Mouse (Mus musculus) CH12.LX (cell line): ENCODE data around the gene Gm16253. TPM values are rescaled to one million over a fixed set of nuclear protein-coding genes. Genes with fewer than 3 reads are reported as not detected.

Experiments
- DNase-seq: peaks from one replicate; pipeline ENCODE4 v3.0.0-alpha.2; 2013; ENCODE audit errors: extremely low read depth
- H3K27ac ChIP-seq: 2 replicates; pipeline ENCODE4 v1.5.1; 2012; ENCODE audit warnings: low read depth, mild to moderate bottlenecking, control low read depth, moderate library complexity; ENCODE audit not compliant: insufficient read depth
- H3K27me3 ChIP-seq: replicated peaks from 2 replicates; pipeline ENCODE3; 2012; ENCODE audit warnings: inconsistent platforms
- H3K36me3 ChIP-seq, 2 experiments: replicated peaks in 1 of 2; 2 replicates each; pipeline versions ENCODE3 to v1.6.1; 2012; ENCODE audit warnings: inconsistent platforms in 1 of 2, low read length in 1 of 2, mild to moderate bottlenecking in 1 of 2, mixed read lengths in 1 of 2, moderate library complexity in 1 of 2; ENCODE audit not compliant: control insufficient read depth in 1 of 2, insufficient read depth in 1 of 2
- H3K4me1 ChIP-seq, 2 experiments: 2 replicates each; pipeline ENCODE4 v1.6.1; 2012; ENCODE audit warnings: inconsistent platforms in 1 of 2, moderate library complexity in 1 of 2; ENCODE audit not compliant: insufficient read depth in 2 of 2, control insufficient read depth in 1 of 2
- H3K4me2 ChIP-seq: 2 replicates; pipeline ENCODE4 v1.6.1; 2012; ENCODE audit warnings: low read depth, mild to moderate bottlenecking, control low read depth; ENCODE audit not compliant: poor library complexity, insufficient read depth, severe bottlenecking
- H3K4me3 ChIP-seq, 3 experiments: fragments of 150-350 bp in 1 of 3; sonication (generic) in 1 of 3; replicated peaks in 1 of 3; 2 replicates each; pipeline versions ENCODE3 to v1.5.1; 2011 to 2012; ENCODE audit warnings: low read depth in 2 of 3, low read length in 2 of 3, mild to moderate bottlenecking in 2 of 3, moderate library complexity in 2 of 3, control low read depth in 1 of 3, improper control_type of control experiment in 1 of 3, inconsistent platforms in 1 of 3, mixed read lengths in 1 of 3; ENCODE audit not compliant: poor library complexity in 1 of 3
- H3K79me2 ChIP-seq: replicated peaks from 2 replicates; pipeline ENCODE4 v1.6.1; 2012; ENCODE audit warnings: mild to moderate bottlenecking, moderate library complexity; ENCODE audit not compliant: control insufficient read depth, poor library complexity, insufficient read depth, severe bottlenecking; ENCODE audit errors: extremely low read depth
- H3K9ac ChIP-seq: 2 replicates; pipeline ENCODE4 v1.6.1; 2012; ENCODE audit warnings: low read depth, mild to moderate bottlenecking, control low read depth, moderate library complexity; ENCODE audit not compliant: insufficient read depth
- H3K9me3 ChIP-seq: replicated peaks from 2 replicates; pipeline ENCODE3; 2012; ENCODE audit warnings: low read length, inconsistent platforms, mixed read lengths
- CHD1 ChIP-seq: IDR thresholded peaks from 2 replicates; pipeline ENCODE4 v1.6.1; 2012; ENCODE audit warnings: low read depth, low read length, improper control_type of control experiment, inconsistent platforms
- CHD2 ChIP-seq: IDR thresholded peaks from 2 replicates; pipeline ENCODE4 v1.6.1; 2011; ENCODE audit warnings: low read length, improper control_type of control experiment
- ELF1 ChIP-seq: IDR thresholded peaks from 2 replicates; pipeline ENCODE4 v1.6.1; 2014; ENCODE audit warnings: low read depth, mild to moderate bottlenecking, inconsistent platforms, low read length, improper control_type of control experiment
- HCFC1 ChIP-seq: IDR thresholded peaks from 2 replicates; pipeline ENCODE4 v1.6.1; 2012; ENCODE audit warnings: low read depth, mild to moderate bottlenecking, inconsistent platforms, low read length, improper control_type of control experiment
- IRF4 ChIP-seq: IDR thresholded peaks from 2 replicates; pipeline ENCODE4 v1.6.1; 2014; ENCODE audit warnings: low read depth, mild to moderate bottlenecking, inconsistent platforms, low read length, improper control_type of control experiment
- JUND ChIP-seq: conservative IDR thresholded peaks from 2 replicates; pipeline ENCODE4 v1.6.1; 2011; ENCODE audit warnings: low read depth, low read length, improper control_type of control experiment
- KAT2A ChIP-seq: IDR thresholded peaks from 2 replicates; pipeline ENCODE4 v1.6.1; 2012; ENCODE audit warnings: low read length, improper control_type of control experiment, inconsistent platforms; ENCODE audit not compliant: insufficient replicate concordance
- MEF2A ChIP-seq: IDR thresholded peaks from 2 replicates; pipeline ENCODE4 v1.6.1; 2014; ENCODE audit warnings: low read depth, mild to moderate bottlenecking, inconsistent platforms, low read length, improper control_type of control experiment, borderline replicate concordance
- MXI1 ChIP-seq: IDR thresholded peaks from 2 replicates; pipeline ENCODE4 v1.6.1; 2011; ENCODE audit warnings: mild to moderate bottlenecking, low read depth, low read length, improper control_type of control experiment
- NELFE ChIP-seq: IDR thresholded peaks from 2 replicates; pipeline ENCODE4 v1.6.1; 2011; ENCODE audit warnings: low read depth, low read length, improper control_type of control experiment
- PAX5 ChIP-seq: IDR thresholded peaks from 2 replicates; pipeline ENCODE4 v1.6.1; 2012; ENCODE audit warnings: low read length, inconsistent platforms, mixed read lengths
- POLR2AphosphoS2 ChIP-seq: IDR thresholded peaks from 2 replicates; pipeline ENCODE4 v1.6.1; 2011; ENCODE audit warnings: low read depth, low read length, improper control_type of control experiment
- RCOR1 ChIP-seq: conservative IDR thresholded peaks from 2 replicates; pipeline ENCODE4 v1.6.1; 2012; ENCODE audit warnings: low read depth, mild to moderate bottlenecking, inconsistent platforms, low read length, improper control_type of control experiment
- SIN3A ChIP-seq: IDR thresholded peaks from 2 replicates; pipeline ENCODE4 v1.6.1; 2012; ENCODE audit warnings: low read length, improper control_type of control experiment, inconsistent platforms
- TBP ChIP-seq: conservative IDR thresholded peaks from 2 replicates; pipeline ENCODE4 v1.6.1; 2011; ENCODE audit warnings: low read depth, low read length, improper control_type of control experiment
- USF2 ChIP-seq: conservative IDR thresholded peaks from 2 replicates; pipeline ENCODE4 v1.6.1; 2011; ENCODE audit warnings: low read depth, low read length, improper control_type of control experiment
- ZC3H11A ChIP-seq: IDR thresholded peaks from 2 replicates; pipeline ENCODE4 v1.6.1; 2012; ENCODE audit warnings: low read depth, mild to moderate bottlenecking, inconsistent platforms, low read length, improper control_type of control experiment
- ZNF384 ChIP-seq: IDR thresholded peaks from 2 replicates; pipeline ENCODE4 v1.6.1; 2012; ENCODE audit warnings: low read depth, low read length, improper control_type of control experiment, inconsistent platforms
- dilution Hi-C: fragments of 300-500 bp; cut with MboI; formaldehyde crosslinking; loops from 2 replicates; pipeline ENCODE4 v1.14.3; 2020; ENCODE audit warnings: low sequenced_read_pairs; ENCODE audit not compliant: extremely low pct_unique_long_range_greater_than_20kb, extremely low pct_ligation_motif_present
- in situ Hi-C: fragments of 300-500 bp; cut with MboI; formaldehyde crosslinking; loops from 3 replicates; pipeline ENCODE4 v1.14.3; 2019; ENCODE audit warnings: low sequenced_read_pairs, low pct_ligation_motif_present, low pct_unique_long_range_greater_than_20kb, mixed read lengths
- polyA plus RNA-seq: library from polyadenylated mRNA; unstranded; fragments of >175 nt; gene quantifications from 2 replicates; pipeline ENCODE4 v1.2.1, GENCODE M21; 2012; ENCODE audit warnings: low read depth; ENCODE audit not compliant: insufficient read length
- total RNA-seq, 2 experiments: library from RNA; depleted of rRNA; stranded (reverse); fragments of 300-350 nt in 1 of 2; fragments of >200 nt in 1 of 2; gene quantifications; 2 replicates each; pipeline ENCODE4 v1.2.3; 2012 to 2014

Gene Gm16253
- total and polyA plus RNA-seq, 3 experiments: 0.46 to 0.72 TPM; not detected in 1

GRCm38 (mm10) chr3:96595661-96596060, 18.9 kb downstream of the Gm16253 start:
- dilution Hi-C loops: no loop called here
- H3K4me1 ChIP-seq: peaks cover 2 to 21% of the 10 kb centered on the region in 2 experiments; a peak in 2 of 4 replicates
- H3K27me3 ChIP-seq: no peaks in the 10 kb centered on the region
- peaks cover 0 to 6% of the 10 kb centered on the region in 2 experiments for H3K36me3 ChIP-seq
- H3K4me2 ChIP-seq: no peak overlapping the region
- no peak overlapping the region for H3K4me3 ChIP-seq
- H3K79me2 ChIP-seq: no peaks in the 10 kb centered on the region
- in situ Hi-C loops: no loop called here
- no peak for DNase-seq
- TF ChIP-seq HCFC1: no peak
- TF ChIP-seq ZC3H11A: no peak
- TF ChIP-seq SIN3A: no peak
- no peak for TF ChIP-seq PAX5
- no peak for TF ChIP-seq ELF1
- TF ChIP-seq MEF2A: no peak
- TF ChIP-seq ZNF384: no peak
- TF ChIP-seq KAT2A: no peak
- no peak for TF ChIP-seq MXI1
- no peak for TF ChIP-seq IRF4
- no peak for TF ChIP-seq USF2
- no peak for TF ChIP-seq POLR2AphosphoS2
- TF ChIP-seq CHD2: no peak
- no peak for TF ChIP-seq JUND
- H3K9me3 ChIP-seq: peaks cover 14% of the 10 kb centered on the region
- no peak overlapping the region for H3K9ac ChIP-seq
- no peak overlapping the region for H3K27ac ChIP-seq

GRCm38 (mm10) chr3:96596228-96596707, 19.5 kb downstream of the Gm16253 start, which contains the start of gene Ankrd34a:
TSS of gene Ankrd34a (plus strand) at chr3:96596636.
- peaks cover 0 to 6% of the 10 kb centered on the region in 2 experiments for H3K36me3 ChIP-seq
- DNase-seq: no peak
- TF ChIP-seq TBP (no peak), CHD1 (no peak), IRF4 (no peak), JUND (no peak), NELFE (no peak), PAX5 (no peak), RCOR1 (no peak)
- H3K27me3 ChIP-seq: no peaks in the 10 kb centered on the region
- dilution Hi-C loops: no loop called here
- peaks cover 2 to 21% of the 10 kb centered on the region in 2 experiments; a peak in 2 of 4 replicates for H3K4me1 ChIP-seq
- no peak within 1 kb of the TSS for H3K4me3 ChIP-seq
- in situ Hi-C loops: no loop called here
- H3K79me2 ChIP-seq: no peaks in the 10 kb centered on the region
- no peak within 1 kb of the TSS for H3K4me2 ChIP-seq
- H3K9ac ChIP-seq: no peak within 1 kb of the TSS
- peaks cover 14% of the 10 kb centered on the region for H3K9me3 ChIP-seq
- no peak within 1 kb of the TSS for H3K27ac ChIP-seq
